Mouse (Mus musculus) layer of hippocampus, adult 6 months (tissue): Measurements from ENCODE around the gene Ache. TPM values are rescaled to one million over a fixed set of nuclear protein-coding genes. Genes with fewer than 3 reads are reported as not detected.
A peak's percentile ranks its signal among the peaks of the same experiment; 100 is the strongest.

Experiments used
- long read RNA-seq, 2 experiments: library from polyadenylated mRNA; unstranded; transcript quantifications; one replicate each; pipeline ENCODE4 v2.0.0; 2019 to 2020
- microRNA-seq: library from miRNA; unstranded; fragments of <30 nt; microRNA quantifications from one replicate; pipeline ENCODE4 v1.2.0, GENCODE M21; 2020
- polyA plus RNA-seq: library from polyadenylated mRNA; unstranded; fragments of <200 nt; fragmentation: Nextera tagmentation; gene quantifications from 2 replicates; pipeline ENCODE4 v1.2.3, GENCODE M21; 2021

Ache gene
- polyA plus RNA-seq = 38.1 and 39.5 TPM in 2 replicates
- long read RNA-seq, experiment 1, transcript Ache-202 (5 exons, 2,176 nt) = minor isoform, 11 of 87 reads
- long read RNA-seq, experiment 1, transcript Ache-201 (5 exons, 2,186 nt) = major isoform, 51 of 87 reads
- long read RNA-seq, experiment 1, partial matches to known transcripts = 19 of 87 reads
- long read RNA-seq, experiment 1, other reads (novel, unspliced or antisense) = 6 of 87 reads
- long read RNA-seq, experiment 2, transcript Ache-201 (5 exons, 2,186 nt) = major isoform, 228 of 384 reads
- long read RNA-seq, experiment 2, transcript Ache-202 (5 exons, 2,176 nt) = minor isoform, 96 of 384 reads
- long read RNA-seq, experiment 2, partial matches to known transcripts = 26 of 384 reads
- long read RNA-seq, experiment 2, other reads (novel, unspliced or antisense) = 34 of 384 reads

GRCm38 (mm10) chr5:137287032-137287952 lies at the start of gene Ache:
Gene Ache (plus strand): TSS chr5:137287519.

GRCm38 (mm10) chr5:137293839-137294743 lies 6.8 kb downstream of the Ache start, which contains the start of gene Ufsp1:
Gene Ufsp1 (plus strand): TSS chr5:137294629.

GRCm38 (mm10) chr5:137307071-137307912 lies 20.0 kb downstream of the Ache start, which contains the start of gene Srrt:
Gene Srrt (minus strand): TSS chr5:137307674.

GRCm38 (mm10) chr5:137314193-137315083 lies 27.1 kb downstream of the Ache start, which contains the start of gene Trip6:
Gene Trip6 (minus strand): TSS chr5:137314404.

GRCm38 (mm10) chr5:137333512-137334174 lies 46.3 kb downstream of the Ache start, which contains the start of gene Slc12a9:
Gene Slc12a9 (minus strand): TSS chr5:137333597.

Small RNAs within 50 kb of the gene (microRNA-seq; reads per million reads assigned to microRNA genes)
- gene Mir7036 (2.1 reads per million, percentile 3 among the genes with 10 or more reads in this experiment), gene Mir8116 (not detected)

Other genes with a start within 250 kb of the Ache start
- gene Ap1s1, start 241.4 kb upstream of the Ache start, polyA plus RNA-seq = 543 and 570 TPM in 2 replicates
- gene Serpine1, start 215.3 kb upstream of the Ache start, polyA plus RNA-seq = not detected in 2 replicates
- gene Trim56, start 171.3 kb upstream of the Ache start, polyA plus RNA-seq = 1.9 and 2.0 TPM in 2 replicates
- not detected in 2 replicates for gene Muc3, start 138.2 kb upstream of the Ache start, polyA plus RNA-seq
- 0.21 and 0.26 TPM in 2 replicates for gene Muc3a, start 75.1 kb upstream of the Ache start, polyA plus RNA-seq
- 13.6 and 13.9 TPM in 2 replicates for gene Ufsp1, start 7.1 kb downstream of the Ache start, polyA plus RNA-seq
- 17.5 and 19.5 TPM in 2 replicates for gene Srrt, start 20.2 kb downstream of the Ache start, polyA plus RNA-seq
- gene Trip6, start 26.9 kb downstream of the Ache start, polyA plus RNA-seq = 4.1 and 4.5 TPM in 2 replicates
- 5.0 and 5.7 TPM in 2 replicates for gene Slc12a9, start 46.1 kb downstream of the Ache start, polyA plus RNA-seq
- 1.3 TPM in 2 replicates for gene Ephb4, start 62.6 kb downstream of the Ache start, polyA plus RNA-seq
- gene Zan, start 189.5 kb downstream of the Ache start, polyA plus RNA-seq = 0.10 and 0.13 TPM in 2 replicates
- 89.7 and 94.7 TPM in 2 replicates for gene Pop7, start 215.0 kb downstream of the Ache start, polyA plus RNA-seq
- gene Gigyf1, start 231.0 kb downstream of the Ache start, polyA plus RNA-seq = 2.6 and 2.9 TPM in 2 replicates
- gene Epo, start 245.7 kb downstream of the Ache start, polyA plus RNA-seq = not detected in 2 replicates
- gene Gnb2, start 246.0 kb downstream of the Ache start, polyA plus RNA-seq = 97.9 and 121 TPM in 2 replicates